ENCODE assay signal across 8 mouse cellular contexts in genomic region chr2:145785758-145786617, GRCm38 (mm10).
DNase-seq lines count a peak whose midpoint lies in the region; ATAC-seq and TF ChIP-seq lines count a peak whose summit lies in the region.

No protein-coding gene starts in this region.

- ATAC-seq in heart, postnatal 0 days (ENCODE audit: insufficient read depth, low read depth) = peak; percentile 79
- ATAC-seq in lung, embryonic 15.5 days (ENCODE audit: borderline replicate concordance, extremely low read depth, low FRiP score, low TSS enrichment) = peak; percentile 59

- peak overlapping the region; percentile 52 for H3K4me3 ChIP-seq in forebrain, embryonic 10.5 days
- peak overlapping the region; percentile 52 for H3K4me3 ChIP-seq in heart, postnatal 0 days (ENCODE audit: low read depth, low read length)
- H3K4me3 ChIP-seq in lung, embryonic 15.5 days = peak overlapping the region; percentile 39

- no peaks in the 10 kb centered on the region for H3K36me3 ChIP-seq in forebrain, embryonic 10.5 days (replicated peaks)
- H3K36me3 ChIP-seq in heart, postnatal 0 days (replicated peaks; ENCODE audit: control insufficient read depth, insufficient read depth, low read length) = no peaks in the 10 kb centered on the region
- H3K36me3 ChIP-seq in lung, embryonic 15.5 days = no peaks in the 10 kb centered on the region

- no peak for TF ChIP-seq CTCF in heart, postnatal 0 days (IDR thresholded peaks at IDR 0.05; ENCODE audit: low read depth)

- peak overlapping the region; percentile 62 for H3K9ac ChIP-seq in heart, postnatal 0 days (replicated peaks; ENCODE audit: low read depth, low read length)
- H3K9ac ChIP-seq in lung, embryonic 15.5 days = peak overlapping the region; percentile 38; the same call in 1 of the 2 replicates

- TF ChIP-seq EP300 in heart, postnatal 0 days (IDR thresholded peaks at IDR 0.05; ENCODE audit: low read depth) = no peak

- H3K9me3 ChIP-seq in forebrain, embryonic 10.5 days = no peaks in the 10 kb centered on the region
- H3K9me3 ChIP-seq in heart, postnatal 0 days (replicated peaks; ENCODE audit: control insufficient read depth, low read length) = no peaks in the 10 kb centered on the region
- no peaks in the 10 kb centered on the region for H3K9me3 ChIP-seq in lung, embryonic 15.5 days

- under 1% methylated on average over 18 of the region's 18 CpGs for WGBS in forebrain, embryonic 10.5 days
- WGBS in heart, postnatal 0 days = 2% methylated on average over 18 of the region's 18 CpGs
- 2% methylated on average over 18 of the region's 18 CpGs for WGBS in lung, embryonic 15.5 days

- H3K4me1 ChIP-seq in forebrain, embryonic 10.5 days = peaks cover 43% of the 10 kb centered on the region
- peaks cover 20% of the 10 kb centered on the region; the same call in 1 of the 2 replicates for H3K4me1 ChIP-seq in heart, postnatal 0 days (ENCODE audit: control insufficient read depth, insufficient read depth)
- peaks cover 53% of the 10 kb centered on the region for H3K4me1 ChIP-seq in lung, embryonic 15.5 days

- H3K4me2 ChIP-seq in heart, postnatal 0 days (ENCODE audit: low read depth, low read length) = peak overlapping the region; percentile 74
- H3K4me2 ChIP-seq in lung, embryonic 15.5 days = peak overlapping the region; percentile 52

- H3K27ac ChIP-seq in forebrain, embryonic 10.5 days = peak overlapping the region; percentile 85
- H3K27ac ChIP-seq in heart, postnatal 0 days (ENCODE audit: low read depth) = peak overlapping the region; percentile 82
- H3K27ac ChIP-seq in lung, embryonic 15.5 days = peak overlapping the region; percentile 80

- H3K27me3 ChIP-seq in forebrain, embryonic 10.5 days (ENCODE audit: poor library complexity, severe bottlenecking) = no peaks in the 10 kb centered on the region
- H3K27me3 ChIP-seq in heart, postnatal 0 days (ENCODE audit: control insufficient read depth, insufficient read depth, low read length) = no peaks in the 10 kb centered on the region
- H3K27me3 ChIP-seq in lung, embryonic 15.5 days = no peaks in the 10 kb centered on the region

- DNase-seq in urinary bladder, adult 18-20 months (ENCODE audit: low spot score in 2 of 2) = peak; percentile 15 to 49
- no peak for DNase-seq in urinary bladder, postnatal 10 days (ENCODE audit: low spot score)
- peak; percentile 51 for DNase-seq in forebrain, embryonic 10.5 days (ENCODE audit: extremely low spot score, low spot score)
- peak; percentile 35 for DNase-seq in heart, postnatal 0 days (ENCODE audit: low spot score)
- DNase-seq in kidney, postnatal 14 days = peak; percentile 86
- peak; percentile 21 for DNase-seq in ovary, postnatal 14 days (ENCODE audit: low spot score)
- no peak for DNase-seq in natural killer cell, adult 2 months (ENCODE audit: low spot score in 2 of 2)

Comparison
In these comparisons a context has a peak if more than half of its experiments do, and no peak if none do; other contexts are left out.
1. DNase-seq: peak in urinary bladder, adult 18-20 months (2 of 2), forebrain, embryonic 10.5 days (single experiment), heart, postnatal 0 days (single experiment), kidney, postnatal 14 days (single experiment) and ovary, postnatal 14 days (single experiment); none in urinary bladder, postnatal 10 days (single experiment) and natural killer cell, adult 2 months (0 of 2).
2. Peak in every context shown above with its lines, with median percentiles within 50 percentile points of each other: H3K27ac ChIP-seq and H3K4me3 ChIP-seq.